Mouse (Mus musculus): ENCODE results near the gene Pde4b.

- no peak for TF ChIP-seq POLR2A (IDR thresholded peaks at IDR 0.05; ENCODE audit: control insufficient read depth, extremely low read depth, insufficient read depth, low read length, poor library complexity)
- no peak for TF ChIP-seq CTCF (IDR thresholded peaks at IDR 0.05; ENCODE audit: borderline replicate concordance, control insufficient read depth, extremely low read depth, insufficient read depth, low read length, poor library complexity)
Observed at GRCm38 (mm10) chr4:102302568-102302967, 215.2 kb downstream of the Pde4b start.

Measured in thymus, adult 2 months (tissue).